Mouse (Mus musculus): ENCODE results near the gene Bbs5.

- TF ChIP-seq POLR2A (IDR thresholded peaks at IDR 0.05; ENCODE audit: insufficient read length, low read depth) (no peak), MAX (IDR thresholded peaks at IDR 0.05; ENCODE audit: low read depth) (no peak), CEBPB (IDR thresholded peaks at IDR 0.05; ENCODE audit: insufficient read depth, poor library complexity, severe bottlenecking) (no peak), POLR2AphosphoS2 (IDR thresholded peaks at IDR 0.05; ENCODE audit: insufficient read length, low read depth) (no peak), E2F4 (IDR thresholded peaks at IDR 0.05; ENCODE audit: insufficient read depth) (no peak), SRF (IDR thresholded peaks at IDR 0.05; ENCODE audit: control insufficient read depth, insufficient read length, low read depth) (no peak), REST (IDR thresholded peaks at IDR 0.05; ENCODE audit: insufficient read depth, insufficient read length) (no peak), TCF12 (IDR thresholded peaks at IDR 0.05; ENCODE audit: insufficient read depth, poor library complexity, severe bottlenecking) (no peak), USF1 (IDR thresholded peaks at IDR 0.05; ENCODE audit: low read depth) (no peak), MYOD1 (IDR thresholded peaks at IDR 0.05; ENCODE audit: control insufficient read depth in 1 of 3, insufficient read length in 2 of 3, low read depth in 2 of 3) (peak; percentile 27 to 73 (median 43)), MYOG (IDR thresholded peaks at IDR 0.05; ENCODE audit: control insufficient read depth in 1 of 3, insufficient read depth in 1 of 3, insufficient read length in 2 of 3, low read depth in 2 of 3) (peak in 2 of 3 experiments; percentile 51 to 70), TCF3 (IDR thresholded peaks at IDR 0.05; ENCODE audit: insufficient read length, low read depth) (no peak)
These were observed 35.0 kb downstream of the Bbs5 start for GRCm38 (mm10) chr2:69681931-69682330.
